Mouse (Mus musculus) kidney, adult 2 months (tissue): ENCODE results near the gene Hspb3.

Experiments used
- CTCF ChIP-seq: fragments of 200-500 bp; conservative IDR thresholded peaks from 2 replicates; pipeline ENCODE4 v1.5.1; 2011; ENCODE audit warnings: low read depth, mild to moderate bottlenecking, control low read depth, low read length, moderate library complexity, mixed read lengths; ENCODE audit not compliant: insufficient read depth, insufficient read length
- POLR2A ChIP-seq: fragments of 200-500 bp; IDR thresholded peaks from one replicate; pipeline ENCODE4 v1.6.1; 2011; ENCODE audit warnings: low read depth, low read length, control low read depth

DNA sequence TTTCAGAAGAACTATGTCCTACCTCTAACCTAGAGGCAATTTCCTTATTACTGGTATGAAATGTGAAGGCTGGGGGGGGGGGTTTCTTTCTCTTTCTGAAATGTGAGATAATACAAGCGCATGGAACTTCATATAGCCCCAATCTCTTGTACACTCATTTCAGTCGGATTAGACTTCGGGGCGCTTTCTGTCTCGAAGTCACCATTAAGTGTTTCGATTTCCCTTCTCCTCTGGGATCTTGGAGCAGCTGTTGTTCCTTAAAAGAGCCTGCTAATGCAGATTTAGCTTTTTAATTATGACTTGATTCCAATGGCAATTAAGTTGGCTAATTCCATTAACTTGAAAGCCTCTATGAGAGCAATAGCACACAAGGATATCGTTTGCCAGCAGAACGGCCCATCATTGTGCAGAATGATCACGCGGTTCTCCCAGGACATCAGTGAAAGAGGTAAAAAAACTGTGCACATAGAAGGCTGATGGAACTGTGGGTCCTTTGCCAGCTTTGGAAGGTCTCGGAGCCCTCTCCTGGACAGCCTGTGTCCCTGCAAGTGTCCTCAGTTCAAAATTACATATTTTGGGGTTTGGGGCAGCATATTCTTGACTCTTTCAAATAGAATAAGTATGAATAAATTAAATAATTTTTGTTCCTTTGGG is 22.4 kb downstream of the Hspb3 start:
- TF ChIP-seq POLR2A (no peak), CTCF (peak; percentile 43; the same call in 1 of the 2 replicates)
